Mouse (Mus musculus) cerebellum, postnatal 10 days (tissue): Measurements from ENCODE around the gene Olfr1238.

Experiments
- DNase-seq, 2 experiments: peaks; one replicate each; pipeline ENCODE4 v3.0.0; 2021; ENCODE audit warnings: mixed read lengths in 2 of 2

Gene Olfr1238

DNA sequence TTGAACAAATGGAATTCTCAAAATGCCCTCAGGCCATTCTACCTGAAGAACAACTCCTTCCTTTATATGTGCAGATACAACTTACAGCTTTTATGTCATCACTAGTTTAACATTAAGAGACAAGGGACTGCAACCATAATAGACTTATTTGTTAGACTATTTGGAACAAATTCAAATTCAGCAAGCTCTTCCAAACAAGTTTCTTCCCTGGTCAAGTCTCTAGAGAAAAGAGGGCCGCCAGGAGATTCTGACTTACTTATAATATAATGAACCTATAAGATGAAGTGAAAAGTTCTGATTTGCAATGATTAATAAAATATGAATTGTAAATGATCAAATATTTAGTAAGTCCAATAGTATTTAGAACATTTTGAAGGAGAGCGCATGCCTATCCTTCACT is at the start of gene Olfr1238:
Gene Olfr1238, minus strand, starts transcription at position 101 of the 400 bp plus-strand sequence.
- no peak for DNase-seq

DNA sequence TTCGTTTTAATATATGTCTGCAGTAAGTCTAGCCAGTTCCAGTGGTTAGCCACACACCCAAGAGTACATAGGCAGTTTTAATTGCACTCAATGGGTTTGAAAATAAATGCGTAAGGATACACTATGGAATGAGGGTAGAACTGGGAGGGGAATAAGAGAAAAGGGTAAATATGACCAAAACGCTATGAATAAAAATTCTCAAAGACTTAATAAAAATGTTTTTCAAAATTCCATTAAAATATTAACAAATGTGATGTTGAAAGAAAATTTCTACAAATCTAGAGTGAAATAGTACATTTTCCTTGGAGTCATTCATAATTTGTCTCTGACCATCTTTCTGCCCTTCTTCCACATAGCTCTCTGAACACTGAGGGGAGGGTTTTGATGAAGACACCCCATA is 33.4 kb upstream of the Olfr1238 start, which contains the start of gene Olfr1240:
Gene Olfr1240, minus strand, starts transcription at position 101 of the 400 bp plus-strand sequence.
- DNase-seq, result no peak

DNA sequence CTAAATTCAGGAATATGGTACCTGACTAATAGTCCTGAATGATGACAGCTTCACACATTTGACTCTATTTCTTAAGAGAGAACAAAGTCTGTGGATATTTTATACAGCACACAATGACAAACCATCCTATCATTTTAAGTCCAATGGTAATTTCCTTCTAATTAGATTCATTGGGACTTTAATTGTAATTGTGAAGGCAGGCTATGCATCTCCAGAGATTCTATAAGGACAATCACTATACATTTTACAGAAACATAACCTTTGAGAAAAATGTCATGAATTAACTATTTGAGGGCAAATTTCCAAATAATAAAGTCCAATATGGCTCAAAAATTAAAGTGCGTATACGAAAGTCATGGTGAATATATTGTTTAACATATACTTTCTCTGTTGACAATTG is 10.8 kb upstream of the Olfr1238 start, which contains the start of gene Olfr1239:
Gene Olfr1239, minus strand, starts transcription at position 101 of the 400 bp plus-strand sequence.
- no peak for DNase-seq

DNA sequence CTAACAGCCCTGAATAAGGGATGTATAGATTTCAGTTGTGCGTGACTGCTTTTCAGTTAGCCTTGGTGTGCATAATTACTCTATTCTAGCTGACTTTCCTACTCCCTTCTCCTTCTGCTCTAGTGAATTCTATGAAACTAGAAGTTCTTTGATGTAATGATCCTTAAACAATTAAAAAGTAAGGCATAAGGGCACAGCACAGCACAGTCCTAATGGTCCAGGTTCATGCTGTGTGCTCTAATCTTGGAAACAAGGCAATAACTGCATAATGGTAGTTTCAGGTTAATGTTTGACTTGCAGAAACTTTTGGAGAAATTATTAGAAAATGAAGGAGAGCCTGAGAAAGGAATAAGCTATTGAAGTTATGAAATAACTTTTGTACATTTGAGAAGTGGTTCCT is 5.1 kb upstream of the Olfr1238 start:
- DNase-seq, result no peak

DNA sequence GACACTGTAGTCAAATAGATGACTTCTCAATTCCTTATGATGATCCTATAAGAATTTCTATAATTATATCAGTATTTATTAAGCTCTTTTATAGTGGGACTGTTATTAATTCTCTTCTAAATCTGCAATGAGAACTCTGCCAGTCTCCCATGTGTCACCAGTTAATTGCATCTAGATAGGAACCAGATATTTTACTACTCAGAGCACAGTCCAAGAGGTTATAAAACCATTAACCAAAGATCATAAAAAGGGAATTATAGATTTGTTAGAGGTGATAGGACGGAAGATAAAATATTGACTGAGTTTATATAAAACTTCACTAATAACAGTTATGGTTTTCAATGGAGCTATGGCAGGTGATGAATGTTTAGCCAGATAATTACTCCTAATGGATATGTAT is 8.6 kb downstream of the Olfr1238 start:
- DNase-seq, result no peak

DNA sequence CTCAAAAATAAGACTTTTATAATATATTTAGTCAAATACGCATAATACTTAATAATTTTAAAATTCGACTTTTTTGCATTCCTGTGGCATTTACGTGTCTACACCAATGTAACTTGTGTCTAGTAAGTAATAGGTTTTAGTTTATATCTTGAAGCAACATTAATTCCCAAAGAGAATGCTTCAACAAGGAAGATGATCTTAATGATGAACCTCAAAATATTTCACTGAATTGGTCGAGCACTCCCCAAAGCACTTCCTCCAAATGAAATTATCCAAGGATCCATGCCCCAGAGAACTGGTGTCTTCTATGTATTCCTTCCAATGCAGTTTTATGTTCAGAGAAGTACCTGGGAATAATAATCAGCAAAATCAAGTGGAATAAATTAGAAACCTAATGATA is 44.7 kb downstream of the Olfr1238 start, which contains the start of gene Olfr1234:
Gene Olfr1234, minus strand, starts transcription at position 101 of the 400 bp plus-strand sequence.
- DNase-seq, result no peak
